Mouse (Mus musculus) stomach, postnatal 0 days (tissue): ENCODE measurements at regions not wholly inside any gene's neighbourhood (a gene's known extent, or its start where the extent isn't known, plus 50 kb on each side); places are given as distances from the start of the nearest gene placed in this dataset.

Experiments
- CTCF ChIP-seq: IDR thresholded peaks from 2 replicates; pipeline ENCODE4 v1.5.1; 2016; ENCODE audit warnings: antibody characterized with exemption, low read depth, mild to moderate bottlenecking, moderate library complexity
- EP300 ChIP-seq: optimal IDR thresholded peaks from 2 replicates; pipeline ENCODE3; 2016; ENCODE audit warnings: antibody characterized with exemption

DNA sequence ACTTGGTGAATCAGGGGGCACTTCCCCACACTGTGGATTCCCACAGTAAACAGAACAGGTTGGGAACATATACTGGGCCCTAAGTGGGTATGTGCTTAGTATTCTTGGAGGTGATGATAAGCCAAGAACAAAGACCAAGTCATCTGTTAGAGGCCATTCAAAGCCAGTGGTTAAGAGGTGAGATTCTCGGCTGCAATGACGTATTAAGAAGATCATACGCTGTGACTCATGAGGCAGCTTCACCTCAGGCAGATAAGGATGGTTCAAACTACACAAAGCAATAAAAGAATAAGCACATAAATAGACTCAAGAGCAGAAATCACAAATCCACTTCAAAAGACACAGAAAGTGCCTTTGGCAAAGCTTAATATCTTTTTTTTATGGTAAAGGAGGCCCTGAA lies 56.4 kb upstream of the Irx5 start:
- TF ChIP-seq CTCF (no peak), EP300 (no peak)
